Mouse (Mus musculus) hindbrain, postnatal 0 days (tissue): Measurements from ENCODE around the gene Ddx39b. TPM values are rescaled to one million over a fixed set of nuclear protein-coding genes. Genes with fewer than 3 reads are reported as not detected.
"Not testable (repeated sequence)": the region's sequence is repeated elsewhere in the genome, so short reads cannot be mapped to it uniquely, and the experiment has no call there.

ENCODE experiments used
- ATAC-seq: fragments of 200-750 bp; cut with Nextera tagmentation; 2 replicates; pipeline ENCODE4 v1.8.0; 2017; ENCODE audit warnings: mild to moderate bottlenecking, moderate TSS enrichment, moderate library complexity
- DNase-seq: peaks from one replicate; pipeline ENCODE4 v3.0.0-alpha.2; 2015; ENCODE audit warnings: low spot score
- H3K27ac ChIP-seq: fragments of 300-500 bp; sonication (generic); 2 replicates; pipeline ENCODE4 v1.5.1; 2014; ENCODE audit warnings: mild to moderate bottlenecking
- H3K27me3 ChIP-seq: fragments of 300-500 bp; sonication (generic); 2 replicates; pipeline ENCODE4 v1.6.1; 2014; ENCODE audit warnings: low read length, mixed read lengths; ENCODE audit not compliant: insufficient read depth
- H3K36me3 ChIP-seq: fragments of 300-500 bp; sonication (generic); 2 replicates; pipeline ENCODE4 v1.6.1; 2014; ENCODE audit warnings: low read length, mixed read lengths; ENCODE audit not compliant: insufficient read depth
- H3K4me1 ChIP-seq: fragments of 300-500 bp; sonication (generic); 2 replicates; pipeline ENCODE4 v1.6.1; 2014; ENCODE audit warnings: antibody characterized with exemption, low read length, mixed read lengths; ENCODE audit not compliant: insufficient read depth
- H3K4me2 ChIP-seq: fragments of 300-500 bp; sonication (generic); 2 replicates; pipeline ENCODE4 v1.6.1; 2014; ENCODE audit warnings: low read depth, mild to moderate bottlenecking, low read length, moderate library complexity, mixed read lengths
- H3K4me3 ChIP-seq: fragments of 300-500 bp; sonication (generic); 2 replicates; pipeline ENCODE4 v1.5.1; 2014; ENCODE audit warnings: low read length
- H3K9ac ChIP-seq: fragments of 300-500 bp; sonication (generic); replicated peaks from 2 replicates; pipeline ENCODE4 v1.6.1; 2014; ENCODE audit warnings: mild to moderate bottlenecking, low read length, moderate library complexity, mixed read lengths
- H3K9me3 ChIP-seq: fragments of 300-500 bp; sonication (generic); 2 replicates; pipeline ENCODE4 v1.6.1; 2016; ENCODE audit warnings: low read length, mixed read lengths
- CTCF ChIP-seq: IDR thresholded peaks from 2 replicates; pipeline ENCODE4 v1.5.1; 2016; ENCODE audit warnings: antibody characterized with exemption, control low read depth, low read depth
- WGBS: fragments of 180-500 bp; shearing (Covaris S2); extraction: QIAGEN DNeasy Blood & Tissue Kit; methylation state at CpG from one replicate; pipeline ENCODE4 v1.1.7; 2014; 5-methylcytosine and 5-hydroxymethylcytosine counted together
- polyA plus RNA-seq: library from polyadenylated mRNA; unstranded; fragments of >200 nt; fragmentation: Nextera tagmentation; extraction: Ambion mirVana; gene quantifications from 2 replicates; pipeline ENCODE4 v1.2.1, GENCODE M21; 2015
- total RNA-seq: library from RNA; depleted of rRNA; stranded (reverse); fragments of >200 nt; gene quantifications from 2 replicates; pipeline ENCODE4 v1.2.3, GENCODE M21; 2014

The Ddx39b gene
- total and polyA plus RNA-seq, 2 experiments from 2014 or later, result 266 to 341 TPM

DNA sequence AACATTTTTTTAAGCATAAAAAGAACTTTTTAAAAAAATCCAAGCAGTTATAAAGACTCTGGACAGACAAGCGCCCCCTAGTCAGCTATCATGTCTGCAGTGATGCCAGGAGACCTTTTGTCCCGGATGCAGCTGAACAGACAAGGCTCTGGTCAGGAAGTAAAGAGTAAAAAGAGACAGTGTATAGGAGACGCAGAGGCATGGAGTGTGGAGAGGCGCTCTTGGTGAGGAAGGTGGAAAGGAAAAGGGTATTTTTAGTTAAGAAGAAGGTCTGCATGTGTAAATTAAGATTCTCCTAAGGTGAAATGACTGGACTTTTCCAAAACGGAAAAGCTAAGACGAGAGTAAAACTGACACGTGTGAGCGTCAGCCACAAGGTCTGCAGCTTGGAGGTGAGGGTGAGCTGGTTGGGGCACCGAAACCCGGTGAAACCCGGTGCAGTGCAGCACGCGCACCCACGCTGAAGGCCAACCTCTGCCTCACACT, 14.9 kb upstream of the Ddx39b start:
- Histone ChIP-seq H3K4me3 (no peak overlapping the region), H3K4me1 (no peaks in the 10 kb centered on the region), H3K9me3 (no peaks in the 10 kb centered on the region), H3K9ac (no peak overlapping the region), H3K27ac (no peak overlapping the region), H3K4me2 (no peak overlapping the region), H3K27me3 (no peaks in the 10 kb centered on the region), H3K36me3 (peaks cover 33% of the 10 kb centered on the region)
- ATAC-seq (no peak), DNase-seq (no peak)
- TF ChIP-seq CTCF, result no peak
- 84% methylated on average over 14 of the region's 14 CpGs for WGBS

DNA sequence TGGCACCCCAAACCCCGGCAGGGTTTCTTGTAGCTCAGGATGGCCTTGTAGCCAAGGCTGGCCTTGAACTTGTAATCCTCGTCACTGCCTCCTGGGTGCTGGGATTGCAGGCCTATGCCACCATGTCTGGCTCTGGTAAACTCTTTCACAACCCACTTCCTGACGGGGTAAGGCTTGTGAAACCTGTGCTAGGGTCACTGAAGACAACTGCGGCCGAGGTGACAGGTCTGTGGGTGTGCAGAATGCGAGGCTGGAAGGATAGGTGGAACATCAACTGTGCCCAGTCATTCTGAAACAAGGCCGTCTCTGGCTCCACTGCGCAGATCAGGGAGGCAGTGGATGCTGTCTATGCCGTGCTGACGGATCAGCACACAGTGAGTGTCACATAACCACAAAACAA, 10.5 kb upstream of the Ddx39b start:
- Histone ChIP-seq H3K27ac (no peak overlapping the region), H3K27me3 (no peaks in the 10 kb centered on the region), H3K4me1 (no peaks in the 10 kb centered on the region), H3K4me3 (no peak overlapping the region), H3K36me3 (peaks cover 40% of the 10 kb centered on the region), H3K9ac (no peak overlapping the region), H3K4me2 (no peak overlapping the region), H3K9me3 (no peaks in the 10 kb centered on the region)
- WGBS, result 94% methylated on average over 10 of the region's 10 CpGs
- ATAC-seq (no peak), DNase-seq (no peak)
- no peak for TF ChIP-seq CTCF

DNA sequence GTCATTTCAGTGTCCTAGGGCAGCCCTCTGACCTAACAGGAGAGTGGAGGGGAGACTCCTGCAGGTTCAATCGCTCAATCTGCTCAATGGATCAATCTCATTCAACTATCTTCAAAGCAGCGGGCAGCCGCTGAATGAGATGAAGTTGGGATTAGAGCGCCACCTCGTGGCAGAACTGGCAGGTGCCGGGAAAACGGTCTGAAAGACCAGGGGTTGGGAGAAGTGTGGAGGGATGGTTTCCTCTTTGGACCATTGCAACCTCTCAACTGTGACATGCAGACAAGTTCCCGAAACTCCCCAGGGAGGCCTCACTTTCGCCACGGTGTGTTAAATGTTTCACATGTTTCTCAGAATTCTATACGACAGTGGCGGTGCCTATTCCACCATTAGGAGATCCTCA, 9.5 kb upstream of the Ddx39b start:
- TF ChIP-seq CTCF, result peak; percentile 91
- no peaks in the 10 kb centered on the region for H3K27me3 ChIP-seq
- peak; percentile 92 for DNase-seq
- peaks cover 36% of the 10 kb centered on the region for H3K36me3 ChIP-seq
- H3K9me3 ChIP-seq, result no peaks in the 10 kb centered on the region
- H3K4me3 ChIP-seq, result no peak overlapping the region
- no peak for ATAC-seq
- H3K9ac ChIP-seq, result no peak overlapping the region
- 10% methylated on average over 12 of the region's 12 CpGs for WGBS
- H3K27ac ChIP-seq, result no peak overlapping the region
- no peak overlapping the region for H3K4me2 ChIP-seq
- H3K4me1 ChIP-seq, result no peaks in the 10 kb centered on the region

DNA sequence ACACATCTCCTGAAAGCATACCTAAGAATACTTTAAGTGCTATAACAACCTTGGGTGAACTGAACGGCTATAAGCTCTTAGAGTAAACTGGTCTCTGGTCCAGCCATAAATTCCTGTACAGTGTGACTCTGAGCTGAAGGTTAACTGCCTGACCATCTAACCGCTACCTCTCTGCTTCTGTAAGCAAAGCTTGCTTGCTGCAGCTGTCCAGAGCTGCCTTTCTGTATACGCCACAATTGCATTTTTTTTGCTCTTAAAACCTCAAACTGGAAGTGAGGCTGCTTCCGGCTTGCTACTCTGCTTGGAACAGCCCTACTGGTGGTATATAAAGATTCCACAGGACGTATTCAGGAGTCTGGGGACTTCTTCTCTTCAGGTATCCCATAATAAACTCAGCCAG, 8.9 kb upstream of the Ddx39b start:
- Histone ChIP-seq H3K4me2 (no peak overlapping the region), H3K27me3 (no peaks in the 10 kb centered on the region), H3K9me3 (no peaks in the 10 kb centered on the region), H3K36me3 (peaks cover 31% of the 10 kb centered on the region), H3K4me1 (no peaks in the 10 kb centered on the region), H3K27ac (no peak overlapping the region), H3K9ac (no peak overlapping the region), H3K4me3 (no peak overlapping the region)
- no peak for DNase-seq
- ATAC-seq, result no peak
- WGBS, result 89% methylated on average over 5 of the region's 5 CpGs
- no peak for TF ChIP-seq CTCF

DNA sequence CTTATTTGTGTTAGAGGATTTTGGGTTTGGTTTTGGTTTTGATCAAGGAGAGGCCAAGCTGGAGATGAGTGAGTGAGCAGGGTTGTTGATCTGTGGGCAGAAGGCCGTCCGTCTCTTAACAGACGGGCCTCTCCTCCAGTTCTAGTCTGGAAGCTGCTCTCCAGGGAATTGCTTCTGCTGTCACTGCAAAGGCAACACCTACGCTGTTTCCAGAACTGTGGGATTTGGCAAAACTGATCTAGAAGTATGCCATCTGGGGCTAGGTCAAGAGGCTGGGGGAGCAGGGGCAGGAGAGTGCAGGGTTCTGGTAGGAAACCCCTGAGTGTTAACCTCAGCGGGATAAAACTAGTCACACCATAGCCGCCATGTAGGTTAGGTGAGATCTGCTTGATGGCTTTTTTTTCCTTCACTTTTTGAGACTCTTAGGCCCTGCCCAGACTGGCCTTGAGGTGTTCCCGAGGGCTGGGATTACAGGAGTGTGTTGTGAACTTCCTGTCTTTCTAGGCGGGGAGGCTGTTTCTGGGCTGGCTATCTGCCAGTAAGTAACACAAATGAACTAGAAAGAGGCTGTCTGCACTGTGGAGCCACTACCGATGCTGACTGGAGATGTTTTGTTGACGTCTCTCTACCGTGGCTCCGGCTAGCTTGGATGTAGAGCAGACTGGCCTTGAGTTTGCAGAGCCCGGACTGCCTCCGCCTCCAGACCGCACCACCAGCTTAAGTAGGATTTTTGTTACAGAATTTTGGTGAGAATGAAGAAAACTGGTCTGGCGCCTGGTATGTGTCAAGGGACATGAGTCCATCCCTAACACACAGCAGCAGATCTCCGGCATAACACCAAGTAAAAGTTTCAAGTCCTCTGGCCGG, 8.2 kb upstream of the Ddx39b start, which contains the start of gene Atp6v1g2:
Gene Atp6v1g2, plus strand, starts transcription at position 547 of the 867 bp plus-strand sequence.
- 63% methylated on average over 18 of the region's 18 CpGs for WGBS
- peak within 1 kb of the TSS; percentile 54; the same call in 1 of the 2 replicates for H3K4me3 ChIP-seq
- no peaks in the 10 kb centered on the region for H3K4me1 ChIP-seq
- H3K9me3 ChIP-seq, result no peaks in the 10 kb centered on the region
- no peak for ATAC-seq
- no peak within 1 kb of the TSS; the same call in 1 of the 2 replicates for H3K27ac ChIP-seq
- peak within 1 kb of the TSS; percentile 77; the same call in 1 of the 2 replicates for H3K9ac ChIP-seq
- no peak for TF ChIP-seq CTCF
- peaks cover 25% of the 10 kb centered on the region for H3K36me3 ChIP-seq
- peak within 1 kb of the TSS; percentile 87 for H3K4me2 ChIP-seq
- no peaks in the 10 kb centered on the region for H3K27me3 ChIP-seq
- no peak for DNase-seq

DNA sequence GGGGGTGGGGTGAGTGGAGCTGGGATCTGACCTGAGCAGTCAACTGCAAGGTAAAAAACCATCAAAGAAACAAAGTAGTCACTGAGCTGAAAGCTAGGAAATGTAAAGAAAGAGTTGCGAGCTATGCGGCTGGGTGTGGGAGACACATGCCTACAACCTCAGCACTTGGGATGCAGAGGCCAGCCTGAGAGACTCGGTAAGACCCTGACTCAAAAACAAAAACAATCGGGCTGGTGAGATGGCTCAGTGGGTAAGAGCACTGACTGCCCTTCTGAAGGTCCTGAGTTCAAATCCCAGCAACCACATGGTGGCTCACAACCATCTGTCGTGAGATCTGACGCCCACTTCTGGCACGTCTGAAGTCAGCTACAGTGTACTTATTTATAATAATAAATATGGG, 7.5 kb upstream of the Ddx39b start:
- not testable (repeated sequence) for H3K4me1 ChIP-seq

DNA sequence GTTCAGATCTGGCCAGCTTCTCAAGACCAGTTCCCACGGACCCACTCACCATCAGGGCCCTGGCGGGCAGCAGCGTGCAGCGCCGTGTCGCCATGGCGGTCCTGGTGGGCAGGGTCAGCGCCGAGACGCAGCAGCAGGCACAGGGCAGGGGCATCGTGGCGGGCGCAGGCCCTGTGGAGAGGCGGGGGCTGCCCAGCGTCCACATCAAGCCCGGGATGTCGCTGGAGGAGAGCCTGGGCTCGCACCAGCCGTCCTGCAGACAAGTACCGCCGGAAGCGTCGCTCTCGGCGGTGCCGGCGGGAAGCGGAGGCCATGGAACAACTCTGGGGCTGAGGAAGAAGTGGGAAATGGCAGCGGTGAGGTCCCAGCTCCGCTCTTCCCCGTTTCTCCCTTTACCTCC, 6.6 kb upstream of the Ddx39b start:
- DNase-seq (no peak), ATAC-seq (no peak)
- Histone ChIP-seq H3K9me3 (no peaks in the 10 kb centered on the region), H3K4me3 (peak overlapping the region; percentile 54), H3K36me3 (peaks cover 14% of the 10 kb centered on the region), H3K4me1 (no peaks in the 10 kb centered on the region), H3K4me2 (peak overlapping the region; percentile 87), H3K27ac (peak overlapping the region; percentile 98), H3K27me3 (no peaks in the 10 kb centered on the region), H3K9ac (peak overlapping the region; percentile 77)
- no peak for TF ChIP-seq CTCF
- WGBS, result 9% methylated on average over 31 of the region's 31 CpGs

More for the DNA sequence above, 7.5 kb upstream of the Ddx39b start:
- H3K9me3 ChIP-seq, H3K4me3 ChIP-seq, H3K9ac ChIP-seq, H3K4me2 ChIP-seq, H3K27me3 ChIP-seq, H3K27ac ChIP-seq, ATAC-seq, DNase-seq: not testable (repeated sequence)
- WGBS, result 81% methylated on average over 7 of the region's 7 CpGs
- peaks cover 23% of the 10 kb centered on the region for H3K36me3 ChIP-seq
